Mouse (Mus musculus) hindbrain, embryonic 11.5 days (tissue): Measurements from ENCODE around the gene Fam183b. TPM values are rescaled to one million over a fixed set of nuclear protein-coding genes. Genes with fewer than 3 reads are reported as not detected.

Source experiments
- polyA plus RNA-seq: library from polyadenylated mRNA; unstranded; fragments of >200 nt; fragmentation: Nextera tagmentation; extraction: Ambion mirVana; gene quantifications from 2 replicates; pipeline ENCODE4 v1.2.1, GENCODE M21; 2014

Fam183b gene
- polyA plus RNA-seq, 1 experiment from 2014 or later, result 8.2 TPM

Other genes starting within 250 kb of the Fam183b start
- 0.09 TPM in 1 of 2 replicates, not detected in the other for gene Olfr328, start 246.3 kb downstream of the Fam183b start, polyA plus RNA-seq
- gene Olfr224, start 231.4 kb downstream of the Fam183b start, polyA plus RNA-seq, result not detected in 2 replicates
- gene Olfr325, start 224.2 kb downstream of the Fam183b start, polyA plus RNA-seq, result not detected in 2 replicates
- gene Olfr324, start 206.8 kb downstream of the Fam183b start, polyA plus RNA-seq, result not detected in 2 replicates
- gene 2210407C18Rik, start 185.9 kb downstream of the Fam183b start, polyA plus RNA-seq, result not detected in 2 replicates
- gene Olfr323, start 171.5 kb downstream of the Fam183b start, polyA plus RNA-seq, result not detected in 2 replicates
- 0.27 and 0.62 TPM in 2 replicates for gene Trim58, start 161.5 kb downstream of the Fam183b start, polyA plus RNA-seq
- gene Olfr322, start 143.2 kb downstream of the Fam183b start, polyA plus RNA-seq, result not detected in 2 replicates
- gene Olfr320, start 120.9 kb downstream of the Fam183b start, polyA plus RNA-seq, result not detected in 2 replicates
- not detected in 2 replicates for gene Olfr319, start 102.8 kb downstream of the Fam183b start, polyA plus RNA-seq
- not detected in 2 replicates for gene Olfr318, start 77.9 kb downstream of the Fam183b start, polyA plus RNA-seq
- not detected in 2 replicates for gene Olfr317, start 62.7 kb downstream of the Fam183b start, polyA plus RNA-seq
- not detected in 2 replicates for gene Olfr316, start 49.2 kb downstream of the Fam183b start, polyA plus RNA-seq
- not detected in 2 replicates for gene Olfr315, start 28.8 kb downstream of the Fam183b start, polyA plus RNA-seq
- gene Olfr314, start 19.0 kb downstream of the Fam183b start, polyA plus RNA-seq, result not detected in 2 replicates
- not detected in 2 replicates for gene Olfr313, start 13.0 kb upstream of the Fam183b start, polyA plus RNA-seq
- 0.05 TPM in 1 of 2 replicates, not detected in the other for gene Olfr312, start 27.3 kb upstream of the Fam183b start, polyA plus RNA-seq
- not detected in 2 replicates for gene Olfr311, start 37.3 kb upstream of the Fam183b start, polyA plus RNA-seq
- 16.1 and 16.6 TPM in 2 replicates for gene Gm12258, start 45.2 kb upstream of the Fam183b start, polyA plus RNA-seq
- 11.4 and 11.9 TPM in 2 replicates for gene 2810021J22Rik, start 65.3 kb upstream of the Fam183b start, polyA plus RNA-seq
- 6.5 and 7.5 TPM in 2 replicates for gene Zfp39, start 102.3 kb upstream of the Fam183b start, polyA plus RNA-seq
- not detected in 2 replicates for gene Btnl10, start 115.9 kb upstream of the Fam183b start, polyA plus RNA-seq
- 395 and 419 TPM in 2 replicates for gene Rnf187, start 137.0 kb upstream of the Fam183b start, polyA plus RNA-seq
- 108 and 114 TPM in 2 replicates for gene Hist3h2ba, start 147.0 kb upstream of the Fam183b start, polyA plus RNA-seq
- gene Hist3h2a, start 152.7 kb upstream of the Fam183b start, polyA plus RNA-seq, result 71.2 and 75.2 TPM in 2 replicates
- gene Trim17, start 152.7 kb upstream of the Fam183b start, polyA plus RNA-seq, result 0.36 and 0.73 TPM in 2 replicates
- gene Trim11, start 176.1 kb upstream of the Fam183b start, polyA plus RNA-seq, result 15.7 and 18.2 TPM in 2 replicates